Mouse (Mus musculus) right cerebral cortex, postnatal 4 days (tissue): Measurements from ENCODE around the gene Blvrb.

Source experiments
- DNase-seq: peaks from one replicate; pipeline ENCODE4 v3.0.0-alpha.2; 2022

Blvrb gene

GRCm38 (mm10) chr7:27449256-27449862 is 1.6 kb downstream of the Blvrb start:
- peak; percentile 71 for DNase-seq

- no peak for DNase-seq
These were observed 3.6 kb downstream of the Blvrb start for GRCm38 (mm10) chr7:27451359-27451758.

- DNase-seq = no peak
These were observed 4.5 kb downstream of the Blvrb start for GRCm38 (mm10) chr7:27452206-27452770.

GRCm38 (mm10) chr7:27454461-27455121 is 6.8 kb downstream of the Blvrb start:
- DNase-seq = no peak

- no peak for DNase-seq
These were observed 7.5 kb downstream of the Blvrb start for GRCm38 (mm10) chr7:27455273-27455672.

GRCm38 (mm10) chr7:27458614-27459013 is 10.8 kb downstream of the Blvrb start:
- no peak for DNase-seq

GRCm38 (mm10) chr7:27459640-27460039 is 11.9 kb downstream of the Blvrb start:
- no peak for DNase-seq

- no peak for DNase-seq
These were observed 12.7 kb downstream of the Blvrb start for GRCm38 (mm10) chr7:27460477-27460876.

GRCm38 (mm10) chr7:27467648-27468047 is 19.9 kb downstream of the Blvrb start:
- DNase-seq = no peak

- no peak for DNase-seq
These were observed 23.8 kb downstream of the Blvrb start for GRCm38 (mm10) chr7:27471390-27472120.

- no peak for DNase-seq
These were observed 24.8 kb downstream of the Blvrb start for GRCm38 (mm10) chr7:27472596-27472995.

- DNase-seq = peak; percentile 99
These were observed 25.5 kb downstream of the Blvrb start, which contains the start of gene Sertad3 for GRCm38 (mm10) chr7:27473156-27473834. Gene Sertad3, plus strand, starts transcription at chr7:27473768.

GRCm38 (mm10) chr7:27473835-27474489 is 26.2 kb downstream of the Blvrb start:
- DNase-seq = no peak

- peak; percentile 90 for DNase-seq
These were observed 26.7 kb downstream of the Blvrb start for GRCm38 (mm10) chr7:27474490-27474954.

- no peak for DNase-seq
These were observed 27.8 kb downstream of the Blvrb start for GRCm38 (mm10) chr7:27475596-27475995.

GRCm38 (mm10) chr7:27476098-27476635 is 28.4 kb downstream of the Blvrb start:
- no peak for DNase-seq

- DNase-seq = no peak
These were observed 30.8 kb downstream of the Blvrb start for GRCm38 (mm10) chr7:27478561-27478960.

GRCm38 (mm10) chr7:27479750-27480149 is 32.0 kb downstream of the Blvrb start:
- DNase-seq = no peak

- DNase-seq = no peak
These were observed 32.7 kb downstream of the Blvrb start for GRCm38 (mm10) chr7:27480506-27480905.

GRCm38 (mm10) chr7:27480927-27481626 is 33.3 kb downstream of the Blvrb start:
- no peak for DNase-seq

- peak; percentile 60 for DNase-seq
These were observed 33.8 kb downstream of the Blvrb start for GRCm38 (mm10) chr7:27481627-27481969.
